Mouse (Mus musculus) urinary bladder, postnatal 25 days (tissue): ENCODE measurements around the gene Atp5mpl.

ENCODE experiments used
- DNase-seq: peaks from one replicate; pipeline ENCODE4 v3.0.0; 2022; ENCODE audit warnings: low spot score

Gene Atp5mpl

GRCm38 (mm10) chr12:111911796-111912195 is 55.0 kb downstream of the Atp5mpl start:
- no peak for DNase-seq
